Mouse (Mus musculus): ENCODE data around the gene Tfec. TPM values are rescaled to one million over a fixed set of nuclear protein-coding genes. Genes with fewer than 3 reads are reported as not detected.

Gene Tfec
- total RNA-seq (2021) = 1.0 and 1.1 TPM in 2 replicates
- long read RNA-seq, experiment 1 = 0 reads
- long read RNA-seq, experiment 2 = 0 reads

DNA sequence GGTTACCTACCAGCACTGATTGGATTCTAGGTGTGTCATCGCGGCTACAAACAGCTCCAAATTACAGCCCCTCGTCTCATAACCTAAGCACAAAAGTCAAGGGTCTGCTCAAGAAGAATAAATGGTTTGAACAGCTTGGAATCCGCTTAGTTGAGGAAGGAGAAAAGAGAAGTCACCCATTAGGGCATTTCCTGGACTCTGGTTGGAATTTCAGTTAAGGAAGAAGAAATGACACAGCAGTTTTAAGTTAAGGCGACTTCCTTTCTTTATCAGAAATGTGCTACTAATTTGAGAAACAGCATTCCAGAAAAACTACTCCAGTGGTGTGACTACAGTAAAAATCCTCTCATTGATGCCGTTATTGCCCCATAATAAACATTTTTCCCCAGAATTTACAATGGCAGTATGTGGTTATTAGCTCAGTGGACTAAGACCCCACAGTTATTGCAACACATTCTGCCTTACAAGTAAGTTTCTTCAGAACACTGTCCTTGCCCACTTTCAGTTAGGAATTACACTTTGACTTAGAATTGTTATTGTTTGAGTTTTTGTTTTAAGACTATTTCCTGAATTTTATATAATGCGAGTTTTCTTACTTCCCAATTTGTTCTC, at the start of gene Tfec:
Gene Tfec, minus strand, starts transcription at position 191 of the 612 bp plus-strand sequence.
- DNase-seq = no peak

DNA sequence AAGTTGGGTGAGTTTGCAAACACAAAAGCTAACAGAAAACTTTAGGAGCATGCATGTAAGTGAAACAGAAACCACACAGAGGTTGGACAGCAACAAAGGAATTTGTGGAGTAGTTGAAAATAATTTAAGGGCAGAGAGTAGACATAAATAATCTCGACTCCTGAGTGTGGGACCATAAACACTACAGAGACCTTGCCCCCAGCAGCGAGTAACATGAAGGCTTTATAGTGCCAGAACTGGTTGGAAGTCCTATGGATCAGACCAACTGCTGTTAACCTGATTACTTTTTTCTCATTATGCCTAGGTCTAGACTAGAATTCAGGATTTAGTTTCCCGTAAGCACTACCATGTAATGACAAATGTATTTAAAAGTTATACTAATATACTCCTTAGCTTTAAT, 49.6 kb upstream of the Tfec start:
- no peak for DNase-seq

DNA sequence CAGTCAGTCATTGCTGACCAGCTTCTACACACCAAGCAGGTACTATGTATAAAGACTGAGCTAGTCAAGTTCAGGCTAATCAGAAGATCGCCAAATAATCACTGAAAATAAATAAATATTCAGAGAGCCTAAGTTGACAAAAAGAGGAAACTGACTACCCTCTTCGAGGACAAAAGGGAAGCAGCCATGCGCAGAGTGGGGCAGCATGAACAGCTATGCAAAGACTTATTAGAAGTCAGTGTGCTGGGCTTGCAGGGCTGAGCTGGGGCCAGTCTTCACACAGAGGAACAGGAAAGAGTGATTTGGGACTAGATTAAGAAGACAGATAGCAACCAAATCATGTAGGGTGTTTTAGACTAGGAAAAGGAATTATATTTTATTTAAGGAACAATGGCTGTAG, 45.3 kb upstream of the Tfec start:
- DNase-seq = no peak

DNA sequence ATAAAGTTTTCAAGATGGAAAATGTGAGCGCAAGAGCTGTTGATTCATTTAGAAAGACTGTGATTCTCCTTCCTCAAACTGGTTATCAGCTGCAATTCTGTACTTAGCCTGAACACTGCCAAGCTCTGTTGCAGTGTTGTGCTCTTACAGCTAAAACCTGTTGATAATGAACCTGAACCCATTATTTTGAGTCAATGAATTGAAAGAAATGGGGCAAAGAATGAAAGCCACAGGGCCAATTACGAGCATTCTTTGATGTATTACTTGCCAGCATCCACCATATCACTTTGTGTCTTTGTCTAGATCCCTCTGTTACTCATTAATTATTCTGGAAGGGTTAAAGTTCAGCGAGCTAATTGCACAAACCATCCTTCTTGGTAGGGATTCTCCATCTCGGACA, 44.2 kb upstream of the Tfec start:
- no peak for DNase-seq

GRCm38 (mm10) chr6:16931059-16931458, 32.8 kb upstream of the Tfec start:
- DNase-seq = no peak

GRCm38 (mm10) chr6:16920111-16920656, 21.9 kb upstream of the Tfec start:
- DNase-seq = no peak

- DNase-seq = no peak
Measured at GRCm38 (mm10) chr6:16891819-16892218, 6.4 kb downstream of the Tfec start.

GRCm38 (mm10) chr6:16883537-16884307, 14.5 kb downstream of the Tfec start:
- no peak for DNase-seq

DNA sequence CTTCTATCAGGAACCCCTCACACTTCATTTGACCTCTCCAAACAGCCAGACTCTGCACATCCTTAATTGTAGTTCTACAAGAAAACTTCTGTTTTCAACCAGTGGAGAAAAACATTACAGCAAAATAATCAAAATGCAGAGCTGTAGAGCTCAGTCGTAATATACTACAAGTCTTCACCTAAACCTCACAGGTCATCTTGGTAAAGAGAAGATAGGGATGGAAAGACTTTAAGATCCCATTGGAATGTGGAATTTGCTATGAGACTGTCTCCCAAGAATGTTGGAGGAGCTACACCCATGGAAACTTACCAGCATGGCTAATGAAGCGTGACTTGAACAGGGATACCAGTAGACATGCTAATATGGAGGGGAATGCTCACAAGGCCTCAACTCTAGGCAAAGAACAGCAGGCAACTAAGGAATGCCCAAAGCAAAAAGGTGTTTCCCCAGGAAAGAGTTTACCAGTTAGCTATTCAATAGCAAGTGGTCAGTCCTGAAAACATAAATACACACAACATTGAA, 24.2 kb downstream of the Tfec start:
- DNase-seq = no peak

DNA sequence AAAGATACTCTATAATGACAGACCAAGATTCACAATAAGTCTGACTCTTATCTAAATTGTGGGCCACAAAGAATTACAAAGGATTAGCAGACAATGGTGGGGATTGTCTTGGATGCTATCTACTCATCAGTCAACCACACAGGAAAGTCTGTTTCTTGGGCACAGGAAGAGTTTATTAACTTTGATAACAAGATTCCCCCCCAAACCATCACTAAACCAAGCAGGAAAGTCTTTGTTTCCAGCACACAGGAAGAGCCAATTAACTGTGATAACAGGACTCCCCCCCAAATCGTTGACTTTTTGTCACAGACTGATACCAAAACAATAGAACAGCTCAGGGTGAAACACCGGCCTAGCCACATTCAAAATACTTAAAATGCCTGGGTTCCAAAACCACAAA, 28.2 kb downstream of the Tfec start:
- no peak for DNase-seq

DNA sequence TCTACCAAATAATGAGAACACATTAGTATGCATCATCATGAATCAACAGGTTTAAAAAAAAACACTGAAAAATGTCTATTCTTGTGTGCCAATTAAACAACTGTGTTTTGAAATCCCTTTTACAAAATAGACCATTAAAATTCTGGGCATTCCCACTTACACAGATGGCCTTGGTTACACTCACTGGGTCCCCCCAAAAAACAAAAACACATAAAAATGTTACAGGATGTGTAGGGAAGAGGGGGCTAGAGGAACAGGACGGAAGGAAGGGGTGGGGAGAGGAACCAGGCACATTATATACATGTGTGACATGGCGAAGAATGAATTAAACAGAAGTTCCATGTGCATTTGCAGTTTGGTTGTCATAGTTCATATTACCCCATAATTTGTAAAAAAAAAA, 29.9 kb downstream of the Tfec start:
- no peak for DNase-seq

DNA sequence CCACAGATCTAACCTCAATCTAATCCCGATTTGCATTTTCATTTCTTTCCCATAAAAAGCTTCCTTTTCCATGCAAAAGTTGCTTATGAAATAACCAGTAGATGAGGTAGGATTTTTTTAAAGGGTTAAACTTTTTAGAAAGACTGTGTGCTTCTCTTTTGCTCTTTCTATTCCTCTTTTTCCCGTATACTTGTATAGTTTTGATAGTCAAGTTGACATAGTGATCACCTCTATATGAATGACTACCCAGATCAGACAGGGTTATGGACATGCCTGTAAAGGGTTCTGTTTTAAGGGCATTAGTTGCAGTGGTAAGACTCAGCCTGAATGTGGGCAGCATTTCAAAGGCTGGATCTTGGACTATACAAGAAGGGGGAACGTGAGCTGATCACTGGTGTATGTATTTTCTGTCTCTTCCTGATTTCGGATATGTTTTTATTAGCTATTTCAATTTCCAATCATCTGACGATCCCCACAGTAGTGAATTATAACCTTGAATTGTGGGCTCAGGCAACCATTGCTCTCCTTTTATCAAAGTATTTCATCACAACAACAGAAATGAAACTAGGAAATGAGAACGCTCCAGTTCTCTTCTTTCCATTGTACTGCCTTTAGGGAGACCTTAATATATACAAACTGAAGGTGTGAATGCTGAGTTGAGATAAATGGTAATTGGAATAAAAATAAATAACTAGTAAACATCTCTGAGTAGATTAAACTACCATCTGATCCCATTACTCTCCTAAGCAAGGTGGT, 35.3 kb downstream of the Tfec start:
- no peak for DNase-seq

- no peak for DNase-seq
Measured at GRCm38 (mm10) chr6:16862050-16862449, 36.2 kb downstream of the Tfec start.

GRCm38 (mm10) chr6:16855879-16856545, 42.2 kb downstream of the Tfec start:
- no peak for DNase-seq

GRCm38 (mm10) chr6:16854977-16855376, 43.3 kb downstream of the Tfec start:
- DNase-seq = no peak

- DNase-seq = no peak
Measured at GRCm38 (mm10) chr6:16846521-16846920, 51.7 kb downstream of the Tfec start.

DNA sequence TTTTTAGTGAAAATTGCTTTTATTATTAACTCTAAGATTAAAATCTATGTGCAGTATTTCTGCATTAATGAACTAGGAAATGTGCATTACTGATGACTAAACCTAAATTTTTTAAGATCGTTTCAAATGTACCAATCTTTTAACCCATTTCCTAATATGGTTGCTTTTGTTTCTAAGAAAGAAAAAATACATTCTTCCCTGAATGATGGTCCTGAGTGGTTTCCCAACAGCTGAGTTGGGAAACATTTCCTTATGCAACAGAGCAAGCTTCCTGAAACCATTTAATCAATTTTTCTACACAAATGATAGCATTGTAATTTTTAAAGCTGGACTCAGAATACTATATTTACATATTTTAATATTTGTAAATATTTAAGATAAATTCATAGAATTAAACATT, 62.6 kb downstream of the Tfec start:
- no peak for DNase-seq

GRCm38 (mm10) chr6:16828304-16828703, 69.9 kb downstream of the Tfec start:
- DNase-seq = no peak

GRCm38 (mm10) chr6:16821985-16822384, 76.3 kb downstream of the Tfec start:
- DNase-seq = no peak

- no peak for DNase-seq
Measured at GRCm38 (mm10) chr6:16806302-16806701, 91.9 kb downstream of the Tfec start.

DNA sequence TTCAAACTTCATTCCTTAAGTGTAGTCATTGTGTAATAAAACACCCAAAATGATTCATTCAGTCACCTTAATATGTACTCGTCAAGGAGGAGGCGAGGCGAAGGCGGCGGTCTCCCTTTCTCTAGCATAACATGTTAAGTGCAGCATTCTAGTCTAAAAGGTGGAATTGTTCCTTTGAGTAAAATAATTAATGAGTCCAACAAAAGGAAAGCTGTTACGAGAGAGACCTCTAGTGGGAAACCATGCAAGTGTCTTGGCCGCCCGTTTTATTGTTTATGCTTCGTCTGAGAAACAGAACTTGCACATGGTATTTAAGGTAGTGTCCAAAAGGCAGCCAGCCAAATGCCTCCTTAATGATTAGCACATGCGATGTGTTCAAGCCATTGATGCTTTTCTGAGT, 100.6 kb downstream of the Tfec start:
- no peak for DNase-seq

GRCm38 (mm10) chr6:16796914-16797313, 101.3 kb downstream of the Tfec start:
- no peak for DNase-seq

Data from adrenal gland, postnatal 14 days (tissue).